Mouse (Mus musculus): ENCODE data around the gene Hip1r.

Hip1r gene

DNA sequence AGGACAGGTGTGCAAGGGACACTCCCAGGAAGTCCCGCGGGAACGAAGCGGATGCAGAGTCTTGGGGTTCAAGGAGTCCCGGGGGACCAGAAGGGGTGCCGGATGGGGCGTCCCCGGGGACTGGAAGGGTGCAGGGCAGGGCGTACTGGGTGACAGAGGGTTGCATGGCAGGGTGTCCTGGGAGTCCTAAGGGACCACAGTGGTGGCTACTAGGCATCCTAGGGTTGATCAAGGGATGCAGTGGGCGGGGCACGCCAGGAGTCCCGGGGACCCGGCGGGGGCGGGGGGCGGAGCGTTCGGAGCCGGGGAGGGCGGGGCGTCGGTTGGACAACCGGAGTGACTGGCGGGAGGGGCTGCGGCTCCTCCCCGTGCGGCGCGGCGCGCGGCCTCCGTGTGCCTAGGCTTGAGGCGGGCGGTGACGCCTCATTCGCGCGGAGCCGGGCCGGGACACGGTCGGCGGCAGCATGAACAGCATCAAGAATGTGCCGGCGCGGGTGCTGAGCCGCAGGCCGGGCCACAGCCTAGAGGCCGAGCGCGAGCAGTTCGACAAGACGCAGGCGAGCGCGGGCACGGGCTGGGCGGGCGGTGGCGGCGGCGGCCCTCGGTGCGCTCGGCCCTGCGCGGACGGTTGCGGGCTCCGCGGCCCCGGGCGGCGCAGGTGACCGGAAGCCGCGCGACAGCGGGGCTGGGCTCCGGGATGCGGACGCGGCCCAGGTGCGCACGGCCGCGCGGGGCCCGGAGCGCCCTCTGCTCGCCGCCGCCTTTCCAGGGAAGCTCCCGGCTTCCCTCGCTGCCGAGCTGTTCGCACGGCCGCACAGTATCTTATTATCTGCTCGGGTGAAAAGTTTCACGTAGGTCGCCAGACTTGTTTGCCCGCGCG lies at the start of gene Hip1r:
Hip1r (plus strand) TSS at position 330 of the 880 bp plus-strand sequence.
- DNase-seq (ENCODE audit: low spot score in 2 of 2), result peak; percentile 69 to 83

DNA sequence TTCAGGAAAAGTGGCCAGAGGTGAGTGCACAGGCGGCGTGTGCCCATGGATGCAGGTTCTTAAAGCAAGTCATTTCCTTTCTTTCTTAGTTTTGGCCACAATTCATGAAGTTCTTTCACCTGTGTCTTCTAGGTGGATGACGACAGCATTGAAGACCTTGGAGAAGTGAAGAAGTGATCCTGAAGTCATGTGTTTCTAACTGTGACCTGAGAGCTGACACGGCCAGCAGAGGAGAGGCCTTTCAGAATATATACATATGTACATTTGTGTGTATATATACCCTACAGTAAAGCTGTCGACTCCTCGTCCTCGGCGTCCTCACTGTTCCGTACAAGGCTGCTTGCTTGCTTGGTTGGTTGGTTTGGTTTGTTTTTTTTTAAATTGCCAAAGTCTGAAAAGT lies 46.3 kb upstream of the Hip1r start, which contains the start of gene Gm43518:
Gm43518 (plus strand) TSS at position 301 of the 400 bp plus-strand sequence.
- DNase-seq (ENCODE audit: low spot score in 2 of 2), result no peak

DNA sequence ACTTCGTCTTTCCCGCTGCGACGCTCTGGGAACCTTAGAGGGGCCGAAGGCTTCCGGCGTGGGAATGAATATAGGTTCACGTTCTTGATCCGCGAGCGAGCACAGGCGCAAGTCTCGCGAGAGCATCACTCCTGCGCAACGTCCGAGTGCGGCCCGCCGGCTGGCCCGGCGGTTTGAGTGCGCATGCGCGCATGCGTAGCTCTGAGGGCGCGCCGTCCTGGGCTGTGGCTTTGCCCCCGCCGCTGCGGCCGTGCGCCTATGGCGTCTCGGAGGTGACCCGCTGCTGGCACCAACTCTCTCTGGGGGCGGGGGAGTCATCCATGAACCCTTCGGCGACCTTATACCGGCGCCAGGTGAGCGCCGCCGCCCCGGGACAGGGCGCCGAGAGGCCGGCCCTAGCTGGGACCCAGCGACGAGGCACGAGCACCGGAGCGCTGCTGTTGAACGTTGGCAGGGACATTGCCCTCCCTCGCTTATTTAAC lies 42.9 kb upstream of the Hip1r start, which contains the start of gene Ccdc62:
Ccdc62 (plus strand) TSS at position 172 of the 482 bp plus-strand sequence.
- peak; percentile 84 to 93 for DNase-seq (ENCODE audit: low spot score in 2 of 2)

DNA sequence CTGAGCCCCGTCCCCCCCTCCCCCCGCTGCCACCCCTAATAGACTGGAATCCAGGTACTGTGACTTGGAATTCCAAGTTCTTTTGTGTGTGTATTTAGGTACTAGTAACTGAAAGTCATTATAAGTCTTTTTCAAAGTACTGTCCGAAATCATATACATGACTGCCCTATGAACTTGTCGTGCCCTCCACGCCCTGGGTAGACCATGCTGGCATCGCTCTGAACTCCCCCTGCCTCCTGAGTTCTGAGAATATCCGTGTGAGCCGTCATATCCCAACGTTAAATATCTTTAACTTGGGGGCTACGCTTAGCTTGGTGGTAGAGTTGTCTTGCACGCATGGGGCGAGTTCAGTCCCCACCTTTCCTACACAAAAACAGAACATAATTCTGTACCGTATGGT lies 42.3 kb upstream of the Hip1r start:
- no peak for DNase-seq (ENCODE audit: low spot score in 2 of 2)

DNA sequence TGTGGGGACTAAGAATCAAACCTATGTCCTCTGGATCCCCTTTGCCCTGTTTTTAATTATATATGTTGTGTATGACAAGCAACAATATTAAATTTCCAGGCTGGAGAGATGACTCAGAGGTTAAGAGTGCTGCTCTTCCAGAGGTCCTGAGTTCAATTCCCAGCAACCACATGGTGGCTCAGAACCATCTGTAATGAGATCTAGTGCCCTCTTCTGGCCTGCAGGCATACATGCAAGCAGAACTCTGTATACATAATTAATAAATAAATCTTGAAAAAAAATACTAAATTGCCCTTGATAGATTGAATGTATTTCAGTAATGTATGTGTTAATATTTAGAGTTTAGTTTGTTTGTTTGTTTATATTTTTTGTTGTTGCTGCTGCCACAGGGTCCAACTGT lies 40.5 kb upstream of the Hip1r start:
- DNase-seq (ENCODE audit: low spot score in 2 of 2), result no peak

DNA sequence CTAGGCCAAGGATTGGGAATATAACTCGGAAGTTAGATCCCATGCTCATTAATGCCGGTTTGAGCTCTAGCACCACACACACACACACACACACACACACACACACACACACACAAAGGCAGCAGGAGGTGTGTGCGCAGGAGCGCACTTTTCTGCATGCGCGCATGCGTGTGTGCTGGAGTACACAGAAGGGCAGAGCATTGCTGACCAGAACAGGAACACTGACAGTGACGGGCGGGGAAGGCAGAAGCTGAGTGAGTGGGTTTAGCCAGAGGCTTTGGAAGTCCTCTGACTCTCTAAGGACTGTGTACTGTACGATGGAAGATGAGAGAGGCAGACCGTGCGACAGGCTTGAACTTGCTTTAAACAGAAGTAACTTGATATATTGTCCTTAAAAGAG lies 39.9 kb upstream of the Hip1r start:
- DNase-seq (ENCODE audit: low spot score in 2 of 2), result no peak

DNA sequence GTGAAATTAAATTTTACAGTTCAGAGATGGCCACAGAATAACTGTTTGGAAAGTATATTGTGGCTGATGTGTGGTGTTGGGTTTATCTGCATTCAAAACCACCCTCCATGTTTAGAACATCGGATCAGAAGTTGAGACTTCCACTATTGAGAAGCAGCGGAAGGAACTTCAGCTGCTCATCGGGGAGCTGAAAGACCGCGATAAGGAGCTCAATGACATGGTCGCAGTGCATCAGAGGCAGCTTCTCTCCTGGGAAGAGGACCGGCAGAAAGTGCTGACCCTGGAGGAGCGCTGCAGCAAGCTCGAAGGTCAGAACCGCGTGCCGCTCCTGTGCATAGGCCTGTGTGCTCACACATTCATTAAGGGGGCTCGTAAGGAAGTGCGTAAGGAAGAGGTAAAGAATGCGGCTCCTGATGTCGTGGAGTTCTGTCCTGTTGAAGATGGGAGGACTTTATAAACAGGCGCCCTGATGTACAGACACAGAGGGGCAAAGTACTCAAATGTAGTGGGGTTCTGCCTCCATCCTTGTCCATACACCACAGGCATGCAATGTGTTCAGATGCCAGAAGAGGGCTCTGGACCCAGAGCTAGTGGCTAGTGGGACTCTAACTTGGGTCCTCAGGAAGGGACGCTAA lies 39.4 kb upstream of the Hip1r start:
- no peak for DNase-seq (ENCODE audit: low spot score in 2 of 2)

DNA sequence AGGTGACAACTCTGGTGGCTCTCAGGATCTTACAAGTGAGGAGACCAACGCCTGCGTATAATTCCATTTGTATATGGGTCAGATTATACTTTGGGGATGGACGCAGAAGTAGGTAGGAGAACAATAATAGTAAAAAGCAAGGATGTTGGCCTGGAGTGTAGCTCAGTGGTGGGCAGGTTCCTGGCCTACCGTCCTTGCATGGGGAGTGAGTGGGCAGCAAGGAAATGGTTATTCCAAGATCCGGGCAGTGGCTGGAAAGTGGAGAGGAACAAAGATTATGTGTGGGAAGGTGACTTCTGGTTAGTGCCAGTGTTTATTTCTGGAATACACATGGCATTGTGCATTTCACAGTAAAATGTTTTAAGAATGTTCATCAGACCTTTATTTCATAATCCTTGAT lies 37.5 kb upstream of the Hip1r start:
- no peak for DNase-seq (ENCODE audit: low spot score in 2 of 2)

DNA sequence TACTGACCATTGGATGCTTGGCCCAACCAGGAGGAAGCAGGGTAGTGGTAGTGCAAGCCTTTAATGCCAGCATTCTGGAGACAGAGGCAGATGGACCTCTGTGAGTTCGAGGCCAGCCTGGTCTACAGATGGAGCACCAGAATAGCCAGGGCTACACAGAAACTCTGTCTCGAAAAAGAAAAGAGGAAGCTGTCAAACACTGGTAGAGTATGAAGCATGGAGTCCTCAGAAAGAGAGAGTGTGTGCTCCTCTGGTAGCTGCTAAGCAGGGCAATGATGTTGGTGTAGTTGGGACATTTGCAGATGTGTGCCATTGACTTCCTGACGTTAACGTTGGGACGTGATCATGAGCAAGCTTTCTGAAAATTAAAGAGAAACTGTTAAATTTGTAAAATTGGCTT lies 34.9 kb upstream of the Hip1r start:
- no peak for DNase-seq (ENCODE audit: low spot score in 2 of 2)

DNA sequence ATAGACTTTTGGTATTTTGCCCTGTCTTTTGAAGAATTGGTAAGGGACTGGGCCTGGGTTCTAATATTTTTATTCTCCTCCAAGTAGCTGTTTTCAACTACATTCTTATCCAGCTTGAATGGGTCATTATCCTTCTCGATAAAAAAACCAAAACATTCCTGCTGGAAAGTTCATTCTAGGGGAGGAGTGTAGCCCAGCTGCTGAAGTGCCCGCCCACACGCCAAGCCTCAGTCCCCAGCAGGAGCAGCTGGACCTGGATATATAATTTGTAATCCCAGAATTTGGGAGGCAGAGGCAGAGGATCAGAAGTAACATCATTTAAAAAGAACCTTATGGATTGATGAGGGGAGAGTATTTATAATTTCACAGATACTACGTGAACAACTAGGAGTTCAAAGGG lies 26.9 kb upstream of the Hip1r start:
- no peak for DNase-seq (ENCODE audit: low spot score in 2 of 2)

DNA sequence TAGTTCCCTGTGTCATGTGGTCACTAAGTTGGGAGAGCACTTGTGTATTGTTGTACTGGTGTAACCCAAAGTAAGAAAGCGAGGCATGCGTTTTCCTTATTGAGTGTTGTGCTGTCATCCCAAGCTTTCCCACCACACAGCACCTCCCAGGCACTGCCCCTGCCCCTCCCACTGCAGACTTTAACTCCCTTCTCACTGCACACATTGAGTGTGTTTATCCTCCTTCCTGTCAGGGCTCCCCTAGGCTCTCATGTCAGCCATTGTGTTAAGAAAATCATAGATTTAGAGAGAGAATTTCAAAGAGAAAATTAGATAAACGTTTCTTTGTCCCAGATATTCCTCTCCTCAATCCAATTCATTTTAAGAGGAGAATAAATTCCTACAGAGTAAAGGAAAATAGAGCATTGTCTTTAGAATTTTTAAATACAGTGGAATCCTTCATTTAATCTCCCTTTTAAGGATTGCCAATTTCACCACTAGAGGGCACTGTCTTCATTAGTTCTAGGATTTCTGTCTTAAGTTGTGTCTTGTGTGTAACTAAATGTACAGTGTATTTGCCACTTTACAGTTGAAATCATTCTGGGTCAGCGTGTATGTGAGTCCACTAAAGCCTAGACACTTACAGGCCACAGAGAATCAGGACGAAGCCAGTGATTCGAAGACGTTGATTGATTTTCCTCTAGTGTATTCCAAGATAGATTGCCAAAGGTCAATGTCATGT lies 26.2 kb upstream of the Hip1r start:
- no peak for DNase-seq (ENCODE audit: low spot score in 2 of 2)

DNA sequence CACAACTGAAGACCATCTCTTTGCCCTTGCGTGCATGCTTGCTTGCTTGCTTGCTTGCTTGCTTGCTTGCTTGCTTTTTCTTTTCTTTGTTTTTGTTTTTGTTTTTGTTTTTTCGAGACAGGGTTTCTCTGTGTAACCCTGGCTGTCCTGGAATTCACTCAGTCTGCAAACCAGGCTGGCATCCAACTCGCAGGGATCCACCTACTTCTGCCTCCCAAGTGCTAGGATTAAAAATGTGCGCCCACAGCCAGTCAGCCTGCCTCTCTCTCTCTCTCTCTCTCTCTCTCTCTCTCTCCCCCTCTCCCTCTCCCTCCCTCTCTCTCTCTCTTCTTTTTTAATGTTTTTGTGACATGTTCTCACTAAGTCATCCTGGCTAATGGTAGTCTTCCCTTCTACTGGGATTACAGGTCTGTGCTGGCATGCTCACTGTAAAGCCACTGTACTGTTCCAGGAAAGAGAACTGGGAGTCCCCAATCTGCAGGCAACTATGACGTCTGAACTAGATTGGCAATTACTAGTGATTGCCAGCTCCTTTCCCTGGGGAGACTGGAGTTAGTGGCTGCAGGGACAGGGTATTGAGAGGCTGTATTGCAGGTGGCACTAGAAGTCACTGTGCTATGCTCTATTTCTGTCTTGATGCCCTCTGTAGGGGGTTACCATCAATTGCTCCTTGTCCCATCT lies 20.9 kb upstream of the Hip1r start:
- no peak for DNase-seq (ENCODE audit: low spot score in 2 of 2)

DNA sequence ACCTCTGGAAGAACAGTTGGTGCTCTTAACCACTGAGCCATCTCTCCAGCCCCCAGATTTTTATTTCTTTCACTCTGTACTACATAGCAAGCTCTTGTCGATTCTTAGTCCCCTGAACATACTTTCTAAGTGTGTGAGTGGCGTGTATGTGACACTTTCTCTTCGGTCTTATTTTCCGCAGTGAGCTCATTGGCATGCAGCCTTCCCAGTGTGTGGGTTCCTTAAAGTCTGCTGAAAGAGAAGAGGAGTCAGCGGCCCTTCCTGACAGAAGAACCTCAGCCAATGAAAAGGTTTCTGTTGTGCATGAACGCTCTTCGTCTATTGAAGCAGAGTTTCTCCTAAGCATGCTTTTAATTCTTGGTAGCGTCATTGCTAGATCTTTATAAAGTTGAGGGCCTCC lies 16.2 kb upstream of the Hip1r start:
- no peak for DNase-seq (ENCODE audit: low spot score in 2 of 2)

DNA sequence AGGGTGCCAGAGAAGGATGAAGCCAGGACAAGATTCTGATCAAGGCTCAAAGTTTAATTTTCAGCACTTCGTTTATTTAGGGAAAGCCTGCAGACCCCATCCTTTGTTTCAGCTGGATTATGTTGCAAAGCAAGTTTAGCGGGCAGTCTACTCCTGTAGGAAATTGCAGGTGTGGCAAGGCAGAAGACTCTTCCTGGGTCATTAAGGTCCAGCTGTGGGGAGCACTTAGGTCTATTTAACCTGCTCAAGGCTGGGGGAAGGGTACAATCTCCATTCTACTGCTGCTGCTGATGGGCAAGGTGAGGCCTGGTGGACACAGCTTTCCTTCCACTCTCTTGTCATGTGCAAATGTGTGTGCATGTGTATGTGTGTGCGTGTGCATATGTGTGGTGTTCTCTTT lies 14.4 kb upstream of the Hip1r start:
- no peak for DNase-seq (ENCODE audit: low spot score in 2 of 2)

DNA sequence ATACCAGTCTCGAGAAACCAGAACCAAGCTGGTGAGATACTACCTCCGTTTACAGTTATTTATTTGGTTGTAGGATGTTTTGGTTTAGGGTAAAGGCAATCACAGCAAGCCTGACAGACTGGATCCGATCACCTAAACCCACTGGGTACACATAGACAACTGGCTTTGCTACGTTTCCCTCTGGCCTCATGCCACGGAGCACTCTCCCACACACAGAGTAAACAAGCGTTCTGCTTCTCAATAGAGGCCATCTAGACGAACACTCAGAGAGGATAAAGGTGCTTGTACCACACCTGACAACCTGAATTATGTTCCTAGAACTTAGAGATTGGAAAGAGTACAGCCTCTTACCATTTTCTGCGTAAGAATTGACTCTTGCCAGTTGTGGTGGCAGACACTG lies 13.3 kb upstream of the Hip1r start:
- DNase-seq (ENCODE audit: low spot score in 2 of 2), result peak in 1 of 2 experiments; percentile 57

DNA sequence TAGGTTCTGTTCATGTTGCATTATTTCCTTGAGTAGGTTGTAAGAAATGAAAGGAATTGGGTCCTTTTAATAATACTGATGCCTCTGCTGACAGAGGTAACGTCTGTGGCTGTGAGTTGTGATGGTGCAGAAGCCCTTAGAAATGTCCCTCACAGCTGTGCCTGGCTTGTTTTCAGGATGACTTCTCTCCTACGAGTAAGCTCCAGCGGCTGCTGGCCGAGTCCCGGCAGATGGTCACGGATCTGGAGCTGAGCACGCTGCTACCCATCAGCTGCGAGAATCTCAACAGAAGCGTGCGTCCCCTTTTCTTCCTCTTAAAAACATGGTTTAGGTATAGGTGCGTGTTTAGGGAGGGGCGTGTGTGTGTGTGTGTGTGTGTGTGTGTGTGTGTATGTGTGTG lies 12.4 kb upstream of the Hip1r start:
- DNase-seq (ENCODE audit: low spot score in 2 of 2), result no peak

DNA sequence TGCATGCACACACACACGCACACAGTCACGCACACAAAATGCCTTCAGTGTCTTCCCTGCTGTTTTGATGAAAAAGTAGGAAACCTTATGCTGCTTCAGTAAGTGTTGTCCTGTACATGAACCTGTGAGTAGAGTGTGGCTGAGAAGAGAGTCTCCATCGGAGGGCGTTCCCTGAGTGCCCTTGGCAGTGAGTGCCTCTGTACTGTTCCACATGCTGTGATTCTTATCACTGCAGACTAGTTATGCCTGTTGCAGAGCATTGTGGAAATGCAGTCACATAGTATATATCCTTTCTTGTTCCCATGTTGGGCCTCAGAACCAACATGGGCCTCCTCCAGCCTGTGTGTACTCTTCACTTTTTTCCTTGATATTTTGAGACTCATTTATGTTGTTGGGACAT lies 9.2 kb upstream of the Hip1r start:
- no peak for DNase-seq (ENCODE audit: low spot score in 2 of 2)

DNA sequence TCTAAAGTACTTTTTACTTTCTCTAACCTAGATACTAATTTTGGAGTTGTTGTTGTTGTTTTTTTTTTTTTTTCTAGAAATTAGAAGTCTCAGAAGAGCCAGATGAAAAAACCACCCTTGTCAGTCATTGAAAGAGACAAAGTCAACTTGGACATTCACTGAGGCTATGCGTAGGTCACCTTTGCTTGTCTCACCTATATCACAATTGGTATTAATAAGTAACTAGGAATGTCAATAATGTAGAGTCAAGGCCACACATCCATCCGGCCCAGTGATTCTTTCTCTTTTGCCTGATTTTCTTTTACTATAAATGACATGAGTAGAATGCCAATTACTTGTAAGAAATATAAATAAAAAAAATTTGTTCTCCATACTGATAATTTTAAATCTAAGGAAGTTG lies 6.7 kb upstream of the Hip1r start:
- no peak for DNase-seq (ENCODE audit: low spot score in 2 of 2)

DNA sequence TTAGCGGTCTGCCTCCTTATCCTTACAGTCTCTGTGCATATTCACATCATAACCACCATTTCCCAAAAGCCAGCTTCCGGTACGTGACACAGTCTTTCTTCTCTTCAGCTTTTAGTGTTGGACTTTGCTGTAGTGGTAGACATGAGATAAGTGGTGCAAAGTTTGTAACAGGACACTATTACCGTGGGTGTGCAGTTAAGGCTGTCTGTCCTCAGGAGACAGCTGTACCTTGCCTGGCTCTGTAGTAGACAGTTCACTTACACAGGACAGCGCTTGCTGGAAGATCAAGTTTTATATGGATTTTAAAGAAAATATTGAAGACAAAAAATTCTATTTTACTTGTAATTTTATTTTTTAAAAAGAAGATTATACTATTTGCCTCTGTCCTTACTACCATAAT lies 5.0 kb upstream of the Hip1r start:
- no peak for DNase-seq (ENCODE audit: low spot score in 2 of 2)

DNA sequence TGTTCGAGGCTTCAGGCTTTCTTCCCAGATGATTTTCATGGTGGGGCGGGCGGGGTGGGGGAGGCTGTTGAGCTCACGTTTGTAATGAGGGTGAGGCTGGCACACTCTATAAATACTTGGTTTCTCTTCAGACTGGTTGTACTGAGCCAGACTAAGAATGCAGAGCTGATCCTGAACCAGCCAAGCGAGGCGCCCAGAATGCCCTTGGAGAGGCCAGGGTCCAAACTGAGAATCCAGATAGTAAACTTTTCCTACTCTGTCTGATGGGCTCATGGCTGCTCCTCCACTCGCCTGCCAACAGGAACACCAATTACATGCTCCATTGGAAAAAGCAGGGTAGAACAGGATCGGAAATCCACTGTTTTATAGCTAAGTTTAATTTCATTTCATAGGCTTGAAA lies 4.2 kb upstream of the Hip1r start:
- DNase-seq (ENCODE audit: low spot score in 2 of 2), result no peak

DNA sequence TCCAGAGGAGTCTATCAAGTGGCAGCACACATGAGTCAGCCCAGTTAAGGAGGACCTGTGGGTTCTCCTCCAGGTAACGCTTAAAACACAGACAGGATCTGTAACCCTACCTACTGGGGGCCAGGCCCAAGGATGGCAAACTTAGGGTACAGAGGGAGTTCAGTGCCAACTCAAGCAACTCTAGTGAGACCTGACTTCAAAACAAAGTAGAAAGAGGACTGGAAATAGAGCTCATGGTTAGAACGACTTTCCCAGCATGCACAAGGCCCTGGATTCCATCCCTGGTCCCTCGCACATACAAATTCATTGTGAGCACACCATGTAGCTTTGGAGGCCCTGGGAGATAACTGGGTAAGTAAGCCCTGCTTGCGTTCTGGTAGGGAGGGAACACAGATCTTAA lies 2.9 kb upstream of the Hip1r start:
- DNase-seq (ENCODE audit: low spot score in 2 of 2), result no peak

DNA sequence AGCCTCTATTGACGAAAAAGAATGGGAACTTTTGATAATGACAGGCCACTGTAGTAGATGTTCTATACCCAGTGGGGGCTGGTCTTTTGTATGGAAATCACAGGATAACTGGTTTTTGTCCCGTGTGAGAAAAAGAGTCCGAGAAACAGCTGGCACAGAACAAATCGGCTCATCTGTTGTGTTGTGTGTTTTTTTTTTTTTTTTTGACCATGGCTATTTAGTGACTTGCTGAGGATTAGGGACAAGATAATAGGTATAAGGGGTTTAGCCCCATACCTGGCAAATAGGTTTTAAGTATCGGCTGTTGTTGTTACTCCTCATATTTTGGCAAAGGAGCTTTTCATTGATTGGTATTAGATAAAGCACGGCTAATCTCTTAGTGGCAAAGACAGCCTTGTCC lies 975 bp upstream of the Hip1r start:
- no peak for DNase-seq (ENCODE audit: low spot score in 2 of 2)

Measured in urinary bladder, postnatal 36 days (tissue).